Mouse (Mus musculus) C2C12 (cell line): ENCODE measurements around the gene Mre11a.

Experiments
- CEBPB ChIP-seq: IDR thresholded peaks from one replicate; pipeline ENCODE4 v1.6.1; 2011; ENCODE audit warnings: low read depth, mild to moderate bottlenecking, control low read depth, moderate library complexity
- CTCF ChIP-seq: IDR thresholded peaks from one replicate; pipeline ENCODE4 v1.5.1; 2011; ENCODE audit not compliant: control insufficient read depth, insufficient read depth, insufficient read length
- FOSL1 ChIP-seq: IDR thresholded peaks from one replicate; pipeline ENCODE4 v1.8.0; 2011; ENCODE audit warnings: mild to moderate bottlenecking, low read length; ENCODE audit not compliant: poor library complexity, insufficient read depth, severe bottlenecking
- USF1 ChIP-seq: IDR thresholded peaks from one replicate; pipeline ENCODE4 v1.6.1; 2011; ENCODE audit warnings: low read depth, mild to moderate bottlenecking, control low read depth, moderate library complexity

- TF ChIP-seq USF1 (no peak), CTCF (no peak), FOSL1 (no peak), CEBPB (no peak)
Observed at GRCm38 (mm10) chr9:14821396-14821795, 36.9 kb downstream of the Mre11a start.
